In the genomic region with DNA sequence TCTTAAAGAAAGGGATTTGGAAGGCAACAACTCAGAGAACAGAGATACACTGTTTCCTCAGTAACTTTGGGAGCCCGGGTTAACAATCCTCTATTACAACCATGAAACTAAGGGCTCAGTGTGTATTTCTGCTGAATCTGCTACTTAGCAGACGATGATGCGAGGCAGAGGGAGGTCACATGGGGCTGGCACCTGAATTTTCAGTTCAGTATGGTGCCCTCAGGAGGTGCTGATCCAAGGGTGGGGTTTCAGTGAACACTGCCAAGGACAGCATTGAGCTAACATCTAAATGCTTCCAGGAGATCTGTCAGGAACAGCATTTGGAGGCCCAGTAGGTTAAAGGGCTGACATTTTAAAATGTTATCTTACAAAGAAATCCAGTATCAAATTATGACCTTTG, we compare ENCODE assay signal across 9 mouse cellular contexts. TPM values are rescaled to one million over a fixed set of nuclear protein-coding genes. Genes with fewer than 3 reads are reported as not detected.
DNase-seq lines count a peak whose midpoint lies in the region; ATAC-seq lines count a peak whose summit lies in the region.
"Had no signal": no experiment of that assay in that cellular context is flagged by ENCODE, and none has a peak within 500 bp of the region (broad histone marks: within the 10 kb centered on the region; RNA-seq: fewer than 3 reads in every experiment).

No protein-coding gene starts in this region.

- H3K9ac ChIP-seq in lung, embryonic 15.5 days: peak overlapping the region; percentile 32; the same call in 1 of the 2 replicates
- H3K9ac ChIP-seq in limb, embryonic 12.5 days (replicated peaks): no peak overlapping the region
- no peak overlapping the region for H3K9ac ChIP-seq in neural tube, embryonic 15.5 days (replicated peaks)

- H3K4me3 ChIP-seq in lung, embryonic 15.5 days: peak overlapping the region; percentile 34
- H3K4me3 ChIP-seq in erythroblast, embryonic 14.5 days (replicated peaks): peak overlapping the region; percentile 68
- H3K4me3 ChIP-seq in limb, embryonic 12.5 days (replicated peaks): peak overlapping the region; percentile 21
- H3K4me3 ChIP-seq in neural tube, embryonic 15.5 days (replicated peaks): no peak overlapping the region

- ATAC-seq in lung, embryonic 15.5 days (ENCODE audit: borderline replicate concordance, extremely low read depth, low FRiP score, low TSS enrichment): no peak
- no peak for ATAC-seq in limb, embryonic 12.5 days (ENCODE audit: insufficient number of reproducible peaks, insufficient read depth, low FRiP score, low TSS enrichment, low read depth)
- ATAC-seq in neural tube, embryonic 15.5 days (ENCODE audit: low FRiP score): no peak

- DNase-seq in lung, postnatal 14 days: no peak
- no peak for DNase-seq in left cerebral cortex, adult 11 months (ENCODE audit: low spot score)
- DNase-seq in cerebellum, adult 11-12 months: no peak
- no peak for DNase-seq in retina, postnatal 1 day

- H3K4me1 ChIP-seq in lung, embryonic 15.5 days: peaks cover 35% of the 10 kb centered on the region
- peaks cover 59% of the 10 kb centered on the region for H3K4me1 ChIP-seq in erythroblast, embryonic 14.5 days (ENCODE audit: control insufficient read depth)
- peaks cover 31% of the 10 kb centered on the region for H3K4me1 ChIP-seq in limb, embryonic 12.5 days (replicated peaks)
- peaks cover 20% of the 10 kb centered on the region for H3K4me1 ChIP-seq in neural tube, embryonic 15.5 days

- H3K36me3 ChIP-seq in lung, embryonic 15.5 days: peaks cover 30% of the 10 kb centered on the region
- H3K36me3 ChIP-seq in erythroblast, embryonic 14.5 days (ENCODE audit: control insufficient read depth): peaks cover 56% of the 10 kb centered on the region
- peaks cover 32% of the 10 kb centered on the region for H3K36me3 ChIP-seq in limb, embryonic 12.5 days
- no peaks in the 10 kb centered on the region for H3K36me3 ChIP-seq in neural tube, embryonic 15.5 days

- no peaks in the 10 kb centered on the region for H3K27me3 ChIP-seq in lung, embryonic 15.5 days
- peaks cover 23% of the 10 kb centered on the region for H3K27me3 ChIP-seq in erythroblast, embryonic 14.5 days (ENCODE audit: control insufficient read depth)
- peaks cover 20% of the 10 kb centered on the region for H3K27me3 ChIP-seq in limb, embryonic 12.5 days
- peaks cover 26% of the 10 kb centered on the region for H3K27me3 ChIP-seq in neural tube, embryonic 15.5 days (replicated peaks)

- WGBS in lung, embryonic 15.5 days: 49% methylated on average over 3 of the region's 3 CpGs
- 65% methylated on average over 3 of the region's 3 CpGs for WGBS in limb, embryonic 12.5 days
- 45% methylated on average over 3 of the region's 3 CpGs for WGBS in neural tube, embryonic 15.5 days

- peak overlapping the region; percentile 56 for H3K4me2 ChIP-seq in lung, embryonic 15.5 days
- peak overlapping the region; percentile 51 for H3K4me2 ChIP-seq in limb, embryonic 12.5 days
- H3K4me2 ChIP-seq in neural tube, embryonic 15.5 days: peak overlapping the region; percentile 19

- H3K27ac ChIP-seq in lung, embryonic 15.5 days: no peak overlapping the region
- H3K27ac ChIP-seq in limb, embryonic 12.5 days: no peak overlapping the region
- no peak overlapping the region for H3K27ac ChIP-seq in neural tube, embryonic 15.5 days (replicated peaks)

- no peaks in the 10 kb centered on the region for H3K9me3 ChIP-seq in lung, embryonic 15.5 days
- H3K9me3 ChIP-seq in erythroblast, embryonic 14.5 days (ENCODE audit: control insufficient read depth, low read length): no peaks in the 10 kb centered on the region
- no peaks in the 10 kb centered on the region for H3K9me3 ChIP-seq in limb, embryonic 12.5 days
- H3K9me3 ChIP-seq in neural tube, embryonic 15.5 days (replicated peaks): no peaks in the 10 kb centered on the region

RNA-seq across cellular contexts. Expression of a gene that starts 1.8 kb away (rescaled TPM):
- 21.0 and 23.3 TPM in 2 replicates for polyA plus RNA-seq in lung, embryonic 15.5 days (2015; fragmentation: Nextera tagmentation; extraction: Ambion mirVana)
- 19.5 and 22.3 TPM in 2 replicates for polyA plus RNA-seq in erythroblast, embryonic 14.5 days (2012)
- 13.7 and 15.4 TPM in 2 replicates for polyA plus RNA-seq in limb, embryonic 12.5 days (2016; fragmentation: Nextera tagmentation; extraction: Ambion mirVana)
- 2.3 and 7.0 TPM in 2 replicates for polyA plus RNA-seq in neural tube, embryonic 15.5 days (2015; fragmentation: Nextera tagmentation; extraction: Ambion mirVana)

RNA-seq across cellular contexts. Expression of a gene that starts 28.9 kb away (rescaled TPM):
- polyA plus RNA-seq in lung, embryonic 15.5 days (2015; fragmentation: Nextera tagmentation; extraction: Ambion mirVana): 22.4 and 27.6 TPM in 2 replicates
- polyA plus RNA-seq in erythroblast, embryonic 14.5 days (2012): 0.06 and 0.11 TPM in 2 replicates
- polyA plus RNA-seq in limb, embryonic 12.5 days (2016; fragmentation: Nextera tagmentation; extraction: Ambion mirVana): 12.2 and 12.4 TPM in 2 replicates
- polyA plus RNA-seq in neural tube, embryonic 15.5 days (2015; fragmentation: Nextera tagmentation; extraction: Ambion mirVana): 27.6 and 31.3 TPM in 2 replicates

RNA-seq across cellular contexts. Expression of a gene that starts 31.7 kb away (rescaled TPM):
- 53.5 and 83.7 TPM in 2 replicates for polyA plus RNA-seq in lung, embryonic 15.5 days (2015; fragmentation: Nextera tagmentation; extraction: Ambion mirVana)
- not detected in 2 replicates for polyA plus RNA-seq in erythroblast, embryonic 14.5 days (2012)
- 7.6 and 8.4 TPM in 2 replicates for polyA plus RNA-seq in limb, embryonic 12.5 days (2016; fragmentation: Nextera tagmentation; extraction: Ambion mirVana)
- polyA plus RNA-seq in neural tube, embryonic 15.5 days (2015; fragmentation: Nextera tagmentation; extraction: Ambion mirVana): 6.1 and 10.0 TPM in 2 replicates
- polyA plus RNA-seq: large intestine, adult 2 months had no signal

Comparison
In these comparisons a context has a peak if more than half of its experiments do, and no peak if none do; other contexts are left out.
1. RNA of a gene that starts 28.9 kb away (polyA plus RNA-seq): 27.6 to 31.3 TPM in neural tube, embryonic 15.5 days, 22.4 to 27.6 TPM in lung, embryonic 15.5 days and 12.2 to 12.4 TPM in limb, embryonic 12.5 days; 0.06 to 0.11 TPM in erythroblast, embryonic 14.5 days; every median in the first group is over 10 times any median in the second.
2. Peak in every context shown above with its lines, with median percentiles within 50 percentile points of each other: H3K4me2 ChIP-seq.